Mouse (Mus musculus): ENCODE results near the gene Smarcb1.

Gene Smarcb1

DNA sequence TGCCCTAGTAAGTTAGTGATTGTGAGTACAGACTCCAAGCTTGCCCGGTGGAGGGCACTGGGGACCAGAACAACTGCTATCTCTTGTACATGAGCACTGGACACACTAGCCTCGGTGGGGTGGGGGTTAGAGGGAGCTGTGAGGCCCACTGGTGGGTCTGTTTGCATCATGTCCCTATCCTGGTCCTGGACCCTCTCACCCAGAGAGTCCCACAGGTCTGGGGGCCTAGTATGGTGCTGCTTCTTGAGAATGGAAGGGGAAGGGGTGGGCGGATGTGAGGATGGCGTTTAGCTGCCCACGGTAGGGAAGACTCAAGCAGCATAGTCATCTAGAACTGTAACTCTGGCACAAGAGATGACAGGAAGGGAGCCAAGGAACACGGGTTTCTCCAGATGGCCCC, 66.6 kb downstream of the Smarcb1 start:
- DNase-seq: peak in 1 of 2 experiments; percentile 42

GRCm38 (mm10) chr10:75854096-75854495, 67.3 kb downstream of the Smarcb1 start:
- no peak for DNase-seq

- DNase-seq: peak; percentile 93 to 95
Observed at GRCm38 (mm10) chr10:75853452-75853851, 68.0 kb downstream of the Smarcb1 start.

- DNase-seq: no peak
Observed at GRCm38 (mm10) chr10:75852539-75853125, 68.8 kb downstream of the Smarcb1 start.

GRCm38 (mm10) chr10:75851681-75852080, 69.7 kb downstream of the Smarcb1 start:
- DNase-seq: no peak

- DNase-seq: no peak
Observed at GRCm38 (mm10) chr10:75851076-75851475, 70.3 kb downstream of the Smarcb1 start.

GRCm38 (mm10) chr10:75848382-75848781, 73.0 kb downstream of the Smarcb1 start:
- DNase-seq: no peak
